Mouse (Mus musculus) cerebellum, adult 18-20 months (tissue): ENCODE measurements at regions not wholly inside any gene's neighbourhood (a gene's known extent, or its start where the extent isn't known, plus 50 kb on each side); places are given as distances from the start of the nearest gene placed in this dataset.
A peak's percentile ranks its signal among the peaks of the same experiment; 100 is the strongest.
"Not testable (repeated sequence)": the region's sequence is repeated elsewhere in the genome, so short reads cannot be mapped to it uniquely, and the experiment has no call there.

Experiments used
- DNase-seq, 2 experiments: peaks; one replicate each; pipeline ENCODE4 v3.0.0; 2021

GRCm38 (mm10) chr12:77594092-77594491 is 356.2 kb downstream of the Fut8 start:
- peak in 1 of 2 experiments; percentile 2 for DNase-seq

- DNase-seq: peak in 1 of 2 experiments; percentile 12
Measured at GRCm38 (mm10) chr12:77594657-77595056, 356.7 kb downstream of the Fut8 start.

- DNase-seq: peak; percentile 44 to 45
Measured at GRCm38 (mm10) chr12:77595821-77596220, 357.9 kb downstream of the Fut8 start.

- DNase-seq: peak; percentile 64 to 78
Measured at GRCm38 (mm10) chr12:77596676-77597075, 358.8 kb downstream of the Fut8 start.

DNA sequence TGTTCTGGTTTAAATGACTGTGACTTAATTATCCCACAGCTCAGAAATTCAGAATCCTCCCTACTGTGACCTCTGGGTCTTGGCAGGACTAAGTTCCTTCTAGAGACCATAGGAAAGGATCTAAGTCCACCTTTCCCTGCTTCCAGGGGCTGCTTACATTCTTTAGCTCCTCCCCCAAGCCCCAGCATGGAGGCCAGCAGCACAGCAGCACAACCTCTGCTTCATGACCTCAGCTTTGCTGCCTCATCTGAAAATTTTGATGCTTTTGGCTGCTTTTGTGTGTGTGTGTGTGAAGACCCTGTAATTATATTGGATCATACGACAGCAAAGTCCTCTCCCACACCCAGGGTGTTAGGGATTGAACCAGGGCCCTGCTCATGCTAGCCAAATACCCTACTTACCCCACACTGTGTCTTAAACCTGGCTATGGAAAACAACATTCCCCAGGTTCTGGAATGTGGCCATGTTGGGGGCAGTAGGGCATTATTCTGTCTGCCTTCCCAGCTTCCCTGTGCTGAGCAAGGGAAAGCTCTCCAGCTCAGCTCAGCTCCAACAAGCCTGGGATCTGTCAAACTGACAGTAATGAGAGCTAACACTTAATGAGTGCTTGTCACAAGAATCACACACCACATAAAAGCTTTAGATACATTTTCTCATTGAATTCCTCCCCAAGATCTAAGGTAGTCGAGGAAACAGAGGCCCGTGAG is 359.9 kb downstream of the Fut8 start:
- peak; percentile 63 to 64 for DNase-seq

DNA sequence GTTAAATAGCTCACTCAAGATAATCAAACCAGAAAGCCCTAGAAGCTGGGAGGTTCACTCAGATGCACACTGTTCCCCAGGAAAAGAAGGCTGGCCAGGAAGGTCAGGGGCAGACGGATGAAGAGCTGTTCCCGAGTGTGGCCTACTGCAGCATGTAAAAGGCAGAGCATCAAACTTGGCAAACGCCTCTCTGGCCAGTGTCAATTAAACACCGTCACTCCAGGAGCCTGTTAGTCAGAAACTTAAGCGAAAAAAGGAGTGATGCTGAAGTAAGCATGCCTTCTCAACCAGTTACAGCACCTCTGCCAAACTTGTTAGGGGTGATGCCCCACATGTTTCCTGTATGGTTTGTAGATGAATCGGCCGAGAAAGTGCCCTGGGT is 360.4 kb downstream of the Fut8 start:
- DNase-seq: peak; percentile 34 to 47

GRCm38 (mm10) chr12:77599391-77599790 is 361.5 kb downstream of the Fut8 start:
- peak; percentile 83 for DNase-seq

GRCm38 (mm10) chr12:77603832-77604501 is 366.0 kb downstream of the Fut8 start:
- DNase-seq: no peak

- peak; percentile 36 to 46 for DNase-seq
Measured at GRCm38 (mm10) chr12:77617552-77617951, 379.6 kb downstream of the Fut8 start.

DNA sequence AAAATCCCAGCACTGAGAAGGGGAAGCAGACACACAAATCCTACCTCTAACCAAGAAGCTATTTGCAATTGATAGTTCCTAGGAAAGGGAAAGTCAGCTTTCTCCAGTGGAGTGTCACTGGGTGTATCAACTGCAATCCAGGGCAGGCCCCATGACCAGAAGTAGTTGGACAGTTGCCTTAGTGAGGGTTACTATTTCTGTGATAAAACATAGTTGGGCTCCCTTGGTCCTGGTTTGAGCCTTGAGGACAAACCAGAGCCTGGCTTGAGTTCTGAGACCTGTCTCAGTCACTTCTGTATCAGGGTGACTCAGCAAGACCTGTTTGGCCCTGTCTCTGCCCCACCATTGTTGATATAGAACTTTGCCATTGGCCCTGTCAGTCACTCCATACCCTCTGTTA is 384.3 kb downstream of the Fut8 start:
- no peak for DNase-seq

DNA sequence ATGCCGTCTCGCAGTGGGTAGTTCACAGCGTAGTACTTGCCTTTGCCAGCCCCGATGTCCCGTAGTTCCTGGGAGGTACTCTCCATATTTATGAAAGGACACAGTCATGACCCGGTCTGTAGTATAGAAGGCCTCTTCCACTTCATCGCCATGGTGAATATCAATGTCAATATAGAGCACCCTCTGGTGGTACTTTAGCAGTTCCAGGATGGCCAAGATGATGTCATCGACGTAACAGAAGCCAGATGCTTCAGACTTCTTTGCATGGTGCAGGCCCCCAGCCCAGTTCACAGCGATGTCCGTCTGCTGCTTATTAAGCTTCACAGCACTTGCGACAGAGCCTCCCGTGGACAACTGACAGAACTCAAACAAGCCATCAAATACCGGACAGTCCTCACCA is 386.4 kb downstream of the Fut8 start:
- not testable (repeated sequence) for DNase-seq

DNA sequence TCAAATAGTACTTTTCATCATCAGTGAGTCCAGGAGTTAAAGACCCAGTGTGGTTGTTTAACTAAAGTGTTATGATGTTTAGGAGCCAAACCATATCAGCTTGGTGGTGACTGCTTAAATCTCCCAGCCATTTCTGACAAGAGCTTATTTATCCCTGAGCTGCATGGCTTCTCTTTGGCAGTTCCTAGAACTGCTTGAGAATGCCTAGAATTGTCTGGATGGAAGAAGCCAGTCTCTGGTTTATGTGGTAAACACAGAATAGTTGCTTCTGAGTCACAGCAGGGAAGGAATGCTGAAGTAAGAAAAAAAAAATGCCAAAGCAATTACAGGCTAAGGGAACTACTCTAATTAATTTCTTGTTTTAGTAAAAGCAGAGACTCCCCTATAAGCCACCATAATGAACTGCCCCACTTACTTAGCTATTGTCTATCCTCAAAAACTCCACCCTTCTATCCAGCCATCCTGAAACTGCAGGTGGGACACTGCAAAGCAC is 390.5 kb downstream of the Fut8 start:
- no peak for DNase-seq

- peak; percentile 23 to 27 for DNase-seq
Measured at GRCm38 (mm10) chr12:77633981-77634650, 396.2 kb downstream of the Fut8 start.

- DNase-seq: peak; percentile 52 to 59
Measured at GRCm38 (mm10) chr12:77638266-77638665, 400.3 kb downstream of the Fut8 start.

- no peak for DNase-seq
Measured at GRCm38 (mm10) chr12:77642336-77642735, 404.4 kb downstream of the Fut8 start.

- DNase-seq: no peak
Measured at GRCm38 (mm10) chr12:77647841-77648240, 409.9 kb downstream of the Fut8 start.

DNA sequence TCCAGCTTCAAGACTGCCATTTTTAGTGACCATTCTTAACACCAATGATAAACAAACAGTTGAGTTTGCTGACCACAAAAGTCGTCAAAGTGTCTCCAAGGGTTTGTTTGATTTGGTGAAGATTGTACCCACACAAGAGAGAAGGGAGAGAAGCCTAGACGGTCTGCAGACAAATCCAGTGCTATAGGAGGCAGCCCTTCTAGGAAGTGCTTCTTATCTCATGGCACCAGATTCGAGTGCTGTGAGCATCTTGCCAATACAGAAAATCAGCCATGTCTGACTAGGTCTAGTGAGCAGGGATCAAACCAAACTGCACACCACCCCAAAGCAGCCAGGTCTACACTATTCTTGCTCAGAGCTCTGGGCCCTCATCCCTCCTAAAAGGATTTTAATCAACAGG is 416.4 kb downstream of the Fut8 start:
- DNase-seq: no peak

- DNase-seq: no peak
Measured at GRCm38 (mm10) chr12:77657060-77657459, 419.1 kb downstream of the Fut8 start.

DNA sequence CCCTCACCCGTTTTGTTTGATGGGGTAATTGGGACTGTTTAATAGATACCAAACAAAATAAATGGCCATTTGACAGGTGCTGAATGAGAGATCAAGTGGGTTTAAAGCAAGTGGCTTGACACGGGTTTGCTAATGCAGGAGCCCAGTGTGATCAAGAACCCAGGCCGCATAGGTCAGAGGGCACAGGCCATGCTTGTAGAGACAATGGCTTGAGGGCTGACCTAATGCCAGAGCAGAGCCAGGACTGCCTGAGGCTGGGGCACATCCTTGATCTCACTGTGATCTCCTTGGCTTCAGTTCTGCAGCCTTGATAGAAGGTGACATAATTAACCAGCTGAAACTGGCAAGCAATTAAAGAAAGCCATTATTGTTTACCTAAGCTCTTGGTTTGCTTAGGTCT is 420.0 kb downstream of the Fut8 start:
- DNase-seq: no peak

- DNase-seq: no peak
Measured at GRCm38 (mm10) chr12:77663180-77663579, 425.3 kb downstream of the Fut8 start.

DNA sequence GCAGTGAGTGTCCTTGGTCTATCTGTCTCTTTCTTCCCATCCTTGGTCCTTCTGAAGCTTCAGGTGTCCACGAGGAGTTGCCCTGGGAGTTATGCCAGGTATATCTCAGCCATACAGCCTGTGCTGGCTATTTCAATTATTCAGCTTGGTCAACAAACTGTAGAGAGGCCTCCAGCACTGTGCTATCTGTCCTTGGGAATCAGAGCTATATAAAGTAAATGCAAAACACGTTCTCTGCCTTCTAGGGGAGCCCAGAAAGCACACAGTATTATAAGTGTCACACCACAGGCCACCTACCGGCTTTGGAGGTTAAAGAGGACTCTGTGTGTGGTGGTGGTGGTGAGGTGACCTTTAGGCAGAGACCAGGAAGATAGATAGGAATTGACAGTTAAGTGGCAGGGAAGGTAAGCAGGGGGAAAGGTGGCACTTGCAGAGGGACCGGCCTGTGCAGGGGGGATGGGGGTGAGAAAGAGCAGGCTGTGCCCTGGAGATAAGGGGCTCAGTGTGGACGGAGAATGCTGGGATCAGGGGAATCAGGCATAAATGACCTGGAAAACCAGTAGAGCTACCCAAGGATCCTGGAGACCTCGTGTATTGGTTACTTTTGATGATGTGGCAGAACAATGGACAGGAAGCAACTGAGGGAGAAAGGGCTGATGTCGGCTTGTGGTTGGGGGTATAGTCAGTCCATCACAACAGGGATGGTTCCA is 425.9 kb downstream of the Fut8 start:
- peak; percentile 23 to 42 for DNase-seq

DNA sequence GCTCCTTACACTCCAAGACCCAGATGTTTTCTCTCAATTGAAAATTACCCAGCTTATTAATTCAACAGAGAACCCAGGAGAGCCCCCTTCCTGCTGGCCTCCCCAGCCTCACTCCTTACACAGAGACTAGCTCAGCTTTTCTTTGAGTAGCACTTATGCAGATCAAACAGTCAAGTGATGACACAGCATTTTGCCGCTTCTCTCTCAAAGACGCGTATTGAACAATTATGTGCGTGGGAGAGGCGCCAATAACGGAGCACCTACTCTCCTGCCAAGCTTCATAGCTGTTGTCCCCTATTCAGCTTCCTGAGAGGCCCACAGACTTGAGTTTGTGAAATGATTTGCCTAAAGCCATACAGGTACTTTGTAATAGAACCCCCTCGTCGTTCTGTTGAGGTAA is 428.5 kb downstream of the Fut8 start:
- DNase-seq: no peak
